Mouse (Mus musculus) c-Kit-positive CD71-negative TER-119-negative erythroid progenitor cells, embryonic 14.5 days (primary cell): ENCODE measurements around the gene Lin7c.

Source experiments
- DNase-seq: peaks from one replicate; pipeline ENCODE4 v3.0.0-alpha.2; 2013; ENCODE audit warnings: low read depth

The Lin7c gene

DNA sequence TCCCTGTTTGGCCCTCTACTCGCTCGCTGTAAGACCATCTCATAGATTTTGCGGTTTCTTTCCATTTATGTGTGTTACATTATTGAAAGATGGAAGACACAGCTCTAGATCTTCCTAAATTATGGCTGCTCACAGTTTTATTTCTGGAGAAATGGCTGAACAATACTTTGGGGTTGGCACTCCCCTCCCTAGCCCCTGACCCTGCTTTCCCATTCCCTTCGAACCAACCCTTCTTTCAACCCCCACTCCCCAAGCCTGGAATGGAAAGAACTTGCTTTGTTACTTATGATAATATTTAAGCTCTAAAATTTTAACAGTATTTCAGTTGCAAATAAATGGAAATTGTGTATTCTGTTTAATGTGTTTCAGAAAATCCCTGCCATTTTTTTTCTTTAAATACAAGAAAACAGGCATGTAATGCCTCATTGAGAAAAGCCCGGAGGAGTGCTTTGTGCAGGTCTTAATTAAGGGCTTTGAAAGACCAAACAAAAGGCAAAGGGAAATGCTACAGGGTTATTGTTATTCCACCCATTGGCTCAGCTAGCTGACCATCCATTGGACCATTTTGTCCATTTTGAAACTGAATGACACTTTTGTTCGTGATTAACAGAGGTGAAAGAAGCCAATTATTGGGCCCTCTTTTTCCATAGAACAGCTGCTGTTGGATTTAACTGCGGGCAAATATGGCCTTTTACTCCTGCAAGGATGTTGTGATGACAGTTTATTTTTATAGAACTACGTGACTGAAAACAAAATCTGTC lies 52.3 kb downstream of the Lin7c start:
- no peak for DNase-seq

DNA sequence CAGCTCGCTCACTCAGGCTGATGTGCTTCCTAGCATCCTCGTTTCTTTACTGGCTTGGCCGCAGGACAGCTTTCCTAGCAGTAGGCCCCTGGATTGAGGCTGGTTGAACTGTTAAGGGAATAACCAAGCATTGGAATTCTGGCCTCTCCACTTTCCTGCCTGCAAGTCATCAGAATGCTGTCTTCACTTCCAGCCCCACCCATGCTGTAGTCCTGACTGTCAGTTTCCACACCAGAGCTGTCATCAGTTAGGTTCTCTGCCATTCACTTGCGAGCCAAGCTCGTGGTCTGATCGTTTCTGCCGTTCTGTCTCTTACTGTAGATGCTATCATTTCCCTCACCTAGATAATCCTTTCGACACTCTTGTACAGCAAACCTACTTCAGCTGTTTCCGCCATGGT lies 54.3 kb downstream of the Lin7c start:
- DNase-seq: no peak

DNA sequence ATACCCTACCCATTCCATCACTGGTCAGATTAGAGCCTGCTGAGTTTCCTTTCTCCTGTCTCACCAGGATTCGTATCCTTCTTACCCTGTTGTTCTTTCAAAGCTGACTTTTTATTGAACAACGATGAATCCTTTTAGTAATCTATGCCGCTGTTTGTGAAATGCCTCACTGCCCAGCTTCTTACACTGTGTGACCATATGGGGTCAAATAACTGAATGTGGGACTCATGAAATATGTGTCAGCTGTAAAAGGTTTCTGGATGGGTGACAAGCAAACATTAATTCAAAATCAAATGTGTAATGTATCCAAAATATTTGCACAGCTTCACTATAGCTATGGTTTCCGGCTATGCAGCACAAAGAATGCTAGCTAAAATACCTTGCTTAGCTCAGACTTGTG lies 54.9 kb downstream of the Lin7c start:
- no peak for DNase-seq

DNA sequence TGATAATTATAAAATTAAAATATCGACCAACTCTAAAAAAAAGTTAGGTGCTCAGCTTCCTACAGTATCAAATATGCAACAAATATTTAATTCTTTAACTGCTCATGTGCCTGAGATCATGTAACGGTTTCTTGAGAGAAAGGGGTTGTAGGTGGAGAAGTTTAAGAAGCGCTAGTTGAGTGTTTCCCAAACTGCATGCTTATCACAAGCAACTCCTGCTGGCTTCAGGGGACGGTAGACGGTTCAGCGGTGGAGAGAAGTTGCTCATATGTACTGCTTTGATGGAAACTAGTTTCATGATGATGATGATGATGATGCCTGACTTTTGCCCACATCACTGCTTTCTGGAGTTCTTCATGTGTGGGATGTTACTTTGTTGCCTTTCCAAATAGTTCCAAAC lies 55.8 kb downstream of the Lin7c start:
- DNase-seq: no peak

DNA sequence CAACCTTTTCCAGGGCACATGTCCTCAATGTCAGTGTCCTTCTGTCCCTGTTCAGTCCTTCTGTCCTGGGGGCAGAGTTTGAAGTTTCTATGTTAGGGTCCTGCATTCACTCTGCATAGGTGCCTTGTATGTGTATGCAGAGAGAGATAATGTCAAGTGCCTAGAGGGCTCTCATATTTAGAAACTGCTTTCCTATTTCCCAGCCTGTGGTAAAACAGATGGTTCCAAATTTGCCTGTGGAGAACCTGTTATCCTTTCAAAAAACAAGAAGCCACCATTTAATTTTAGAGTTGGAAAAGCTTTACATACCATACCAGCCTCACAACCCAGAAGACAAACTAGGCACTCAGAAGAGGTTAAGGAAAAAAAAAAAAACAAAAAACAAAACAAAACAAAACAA lies 58.9 kb downstream of the Lin7c start:
- DNase-seq: no peak

DNA sequence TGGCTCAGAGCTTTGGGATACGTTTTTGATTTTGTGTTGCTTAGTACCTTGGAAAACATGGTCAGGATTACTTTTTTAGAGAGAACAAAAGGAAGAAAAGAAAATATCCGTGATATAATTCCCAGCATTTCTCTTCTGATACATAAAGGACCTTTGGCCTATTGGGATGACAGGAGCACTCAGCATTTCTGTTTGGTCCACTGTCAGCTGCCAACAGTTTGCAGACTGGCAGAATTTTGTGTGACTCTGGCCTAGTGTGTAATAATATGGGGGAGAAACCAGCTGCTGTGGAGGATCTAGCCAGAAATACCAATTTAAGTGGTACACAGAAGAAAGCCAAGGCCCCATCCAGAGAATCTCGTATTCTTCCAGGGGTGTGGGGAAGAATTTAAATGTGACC lies 59.7 kb downstream of the Lin7c start:
- DNase-seq: no peak
